Mouse (Mus musculus): ENCODE measurements around the gene Olfr514. TPM values are rescaled to one million over a fixed set of nuclear protein-coding genes. Genes with fewer than 3 reads are reported as not detected.
"Not testable (repeated sequence)": the region's sequence is repeated elsewhere in the genome, so short reads cannot be mapped to it uniquely, and the experiment has no call there.

Gene Olfr514
- polyA plus RNA-seq (2012; ENCODE audit: insufficient read depth, insufficient read length, missing spikeins) = not detected in 2 replicates

DNA sequence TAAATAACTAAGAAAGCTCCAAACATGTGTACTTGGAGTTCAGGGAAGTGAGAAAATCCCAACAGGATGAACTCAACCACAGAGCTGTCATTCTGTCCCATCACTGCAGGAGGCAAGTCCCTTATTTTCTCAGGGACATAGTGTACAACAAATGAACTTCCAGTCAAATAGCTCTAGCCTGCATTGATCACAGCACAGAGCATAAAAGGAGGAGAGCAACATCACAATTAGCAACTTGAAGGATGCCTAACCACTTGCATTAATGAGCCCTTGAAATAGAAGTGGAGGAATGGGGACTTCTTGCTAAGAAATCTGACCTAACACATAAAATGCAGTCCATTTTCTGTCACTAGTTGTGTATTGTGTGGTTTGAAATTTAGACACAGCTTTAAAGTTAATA is at the start of gene Olfr514:
TSS of gene Olfr514 (minus strand) at position 101 of the 400 bp plus-strand sequence.
- Histone ChIP-seq H3K4me3 (ENCODE audit: insufficient read depth, low read depth, low read length) (no peak within 1 kb of the TSS), H3K27ac (replicated peaks; ENCODE audit: low read depth, low read length) (no peak within 1 kb of the TSS), H3K4me1 (ENCODE audit: control insufficient read depth, insufficient read depth, insufficient read length, low read length) (no peaks in the 10 kb centered on the region)

GRCm38 (mm10) chr7:108872279-108872678 is 46.5 kb upstream of the Olfr514 start, which contains the start of gene Olfr517:
TSS of gene Olfr517 (minus strand) at chr7:108872379.
- Histone ChIP-seq H3K4me1 (ENCODE audit: control insufficient read depth, insufficient read depth, insufficient read length, low read length) (no peaks in the 10 kb centered on the region), H3K27ac (replicated peaks; ENCODE audit: low read depth, low read length) (no peak within 1 kb of the TSS), H3K4me3 (ENCODE audit: insufficient read depth, low read depth, low read length) (no peak within 1 kb of the TSS)

DNA sequence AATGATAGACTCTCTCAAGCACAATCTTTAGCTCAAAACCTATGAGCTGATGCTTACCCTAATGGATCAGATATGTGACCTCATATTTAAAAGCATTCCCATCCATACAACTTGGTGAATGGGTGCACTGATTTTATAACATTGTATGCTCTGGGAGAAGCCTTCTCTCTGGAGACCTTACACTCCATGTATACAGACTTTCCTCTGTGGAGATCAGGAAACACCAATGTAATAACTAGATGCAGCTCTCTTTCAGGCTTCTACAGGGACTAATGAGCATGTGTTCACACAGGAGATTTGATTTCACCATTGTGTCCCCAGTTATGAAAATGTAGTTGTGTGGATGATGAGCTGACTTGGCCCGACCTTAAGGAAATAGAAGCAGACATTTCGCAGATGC is 24.6 kb upstream of the Olfr514 start, which contains the start of gene Olfr516:
TSS of gene Olfr516 (minus strand) at position 101 of the 400 bp plus-strand sequence.
- Histone ChIP-seq H3K27ac (replicated peaks; ENCODE audit: low read depth, low read length) (no peak within 1 kb of the TSS), H3K4me1 (ENCODE audit: control insufficient read depth, insufficient read depth, insufficient read length, low read length) (no peaks in the 10 kb centered on the region), H3K4me3 (ENCODE audit: insufficient read depth, low read depth, low read length) (no peak within 1 kb of the TSS)

DNA sequence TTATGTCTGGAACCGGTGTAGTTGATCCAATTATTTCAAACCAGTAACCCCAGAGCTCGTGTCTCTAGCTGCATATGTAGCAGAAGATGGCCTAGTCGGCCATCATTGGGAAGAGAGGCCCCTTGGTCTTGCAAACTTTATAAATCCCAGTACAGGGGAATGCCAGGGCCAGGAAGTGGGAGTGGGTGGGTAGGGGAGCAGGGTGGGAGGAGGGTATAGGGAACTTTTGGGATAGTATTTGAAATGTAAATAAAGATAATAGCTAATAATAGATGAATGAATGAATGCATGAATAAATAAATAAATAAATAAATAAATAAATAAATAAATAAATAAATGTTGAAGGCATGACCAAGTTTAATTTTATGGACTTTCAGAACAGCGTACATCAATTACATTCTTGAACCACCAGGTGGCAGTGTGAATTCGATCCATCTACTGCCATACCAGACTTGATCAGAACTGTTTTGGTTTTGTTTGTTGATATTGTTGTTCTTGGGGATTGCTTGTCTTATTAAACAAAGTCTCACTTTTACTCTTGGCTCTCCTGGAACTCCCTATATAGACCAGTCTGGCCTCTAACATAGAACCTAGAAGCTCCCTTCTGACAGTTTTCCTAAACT is 11.1 kb downstream of the Olfr514 start:
- not testable (repeated sequence) for H3K4me1 ChIP-seq (ENCODE audit: control insufficient read depth, insufficient read depth, insufficient read length, low read length); H3K4me3 ChIP-seq (ENCODE audit: insufficient read depth, low read depth, low read length); H3K27ac ChIP-seq (replicated peaks; ENCODE audit: low read depth, low read length)

GRCm38 (mm10) chr7:108797205-108797933 is 28.4 kb downstream of the Olfr514 start:
- H3K4me1 ChIP-seq (ENCODE audit: control insufficient read depth, insufficient read depth, insufficient read length, low read length) = no peaks in the 10 kb centered on the region
- H3K27ac ChIP-seq (replicated peaks; ENCODE audit: low read depth, low read length) = no peak overlapping the region
- no peak overlapping the region for H3K4me3 ChIP-seq (ENCODE audit: insufficient read depth, low read depth, low read length)

Other genes with a start within 250 kb of the Olfr514 start
- gene Olfr506, start 215.2 kb downstream of the Olfr514 start, polyA plus RNA-seq (2012; ENCODE audit: insufficient read depth, insufficient read length, missing spikeins) = not detected in 2 replicates
- not detected in 2 replicates for gene Olfr507, start 204.2 kb downstream of the Olfr514 start, polyA plus RNA-seq (2012; ENCODE audit: insufficient read depth, insufficient read length, missing spikeins)
- not detected in 2 replicates for gene Olfr508, start 196.0 kb downstream of the Olfr514 start, polyA plus RNA-seq (2012; ENCODE audit: insufficient read depth, insufficient read length, missing spikeins)
- not detected in 2 replicates for gene Olfr509, start 174.1 kb downstream of the Olfr514 start, polyA plus RNA-seq (2012; ENCODE audit: insufficient read depth, insufficient read length, missing spikeins)
- gene Olfr510, start 159.6 kb downstream of the Olfr514 start, polyA plus RNA-seq (2012; ENCODE audit: insufficient read depth, insufficient read length, missing spikeins) = not detected in 2 replicates
- gene Olfr512, start 112.7 kb downstream of the Olfr514 start, polyA plus RNA-seq (2012; ENCODE audit: insufficient read depth, insufficient read length, missing spikeins) = not detected in 2 replicates
- not detected in 2 replicates for gene Olfr513, start 75.0 kb downstream of the Olfr514 start, polyA plus RNA-seq (2012; ENCODE audit: insufficient read depth, insufficient read length, missing spikeins)
- not detected in 2 replicates for gene Olfr516, start 24.5 kb upstream of the Olfr514 start, polyA plus RNA-seq (2012; ENCODE audit: insufficient read depth, insufficient read length, missing spikeins)
- not detected in 2 replicates for gene Olfr517, start 46.4 kb upstream of the Olfr514 start, polyA plus RNA-seq (2012; ENCODE audit: insufficient read depth, insufficient read length, missing spikeins)
- not detected in 2 replicates for gene Olfr518, start 59.0 kb upstream of the Olfr514 start, polyA plus RNA-seq (2012; ENCODE audit: insufficient read depth, insufficient read length, missing spikeins)
- gene Olfr519, start 68.4 kb upstream of the Olfr514 start, polyA plus RNA-seq (2012; ENCODE audit: insufficient read depth, insufficient read length, missing spikeins) = not detected in 2 replicates
- not detected in 2 replicates for gene Nlrp10, start 104.2 kb upstream of the Olfr514 start, polyA plus RNA-seq (2012; ENCODE audit: insufficient read depth, insufficient read length, missing spikeins)
- gene Eif3f, start 108.4 kb upstream of the Olfr514 start, polyA plus RNA-seq (2012; ENCODE audit: insufficient read depth, insufficient read length, missing spikeins) = 62.9 and 67.8 TPM in 2 replicates
- gene Tub, start 124.3 kb upstream of the Olfr514 start, polyA plus RNA-seq (2012; ENCODE audit: insufficient read depth, insufficient read length, missing spikeins) = 0.58 TPM in 1 of 2 replicates, not detected in the other

All from brown adipose tissue, adult 24 weeks (tissue).